Mouse (Mus musculus) cortical plate, adult 2 months (tissue): ENCODE measurements around the gene Ascc1. TPM values are rescaled to one million over a fixed set of nuclear protein-coding genes. Genes with fewer than 3 reads are reported as not detected.
"Not testable (repeated sequence)": the region's sequence is repeated elsewhere in the genome, so short reads cannot be mapped to it uniquely, and the experiment has no call there.

ENCODE experiments used
- H3K27ac ChIP-seq: fragments of 200-500 bp; 2 replicates; pipeline ENCODE4 v1.5.1; 2012; ENCODE audit warnings: low read length, control low read depth, inconsistent platforms; ENCODE audit not compliant: insufficient read depth
- H3K4me1 ChIP-seq: fragments of 200-500 bp; 2 replicates; pipeline ENCODE4 v1.6.1; 2011; ENCODE audit warnings: low read length; ENCODE audit not compliant: control insufficient read depth, insufficient read depth
- H3K4me3 ChIP-seq: fragments of 200-500 bp; 2 replicates; pipeline ENCODE4 v1.5.1; 2011; ENCODE audit warnings: mild to moderate bottlenecking, low read length, control low read depth; ENCODE audit not compliant: insufficient read depth
- CTCF ChIP-seq: fragments of 200-500 bp; IDR thresholded peaks from 2 replicates; pipeline ENCODE4 v1.5.1; 2011; ENCODE audit warnings: mild to moderate bottlenecking, control low read depth, low read length; ENCODE audit not compliant: insufficient read depth; ENCODE audit errors: extremely low read depth
- POLR2A ChIP-seq: fragments of 200-500 bp; IDR thresholded peaks from 2 replicates; pipeline ENCODE4 v1.6.1; 2011; ENCODE audit warnings: mild to moderate bottlenecking, low read length, control low read depth; ENCODE audit not compliant: insufficient read depth; ENCODE audit errors: extremely low read depth
- polyA plus RNA-seq: library from polyadenylated mRNA; depleted of rRNA; stranded (reverse); fragments of >200 nt; gene quantifications from 2 replicates; pipeline ENCODE4 v1.2.3, GENCODE M21; 2012

Ascc1 gene
- polyA plus RNA-seq, 1 experiment, result 22.7 TPM

DNA sequence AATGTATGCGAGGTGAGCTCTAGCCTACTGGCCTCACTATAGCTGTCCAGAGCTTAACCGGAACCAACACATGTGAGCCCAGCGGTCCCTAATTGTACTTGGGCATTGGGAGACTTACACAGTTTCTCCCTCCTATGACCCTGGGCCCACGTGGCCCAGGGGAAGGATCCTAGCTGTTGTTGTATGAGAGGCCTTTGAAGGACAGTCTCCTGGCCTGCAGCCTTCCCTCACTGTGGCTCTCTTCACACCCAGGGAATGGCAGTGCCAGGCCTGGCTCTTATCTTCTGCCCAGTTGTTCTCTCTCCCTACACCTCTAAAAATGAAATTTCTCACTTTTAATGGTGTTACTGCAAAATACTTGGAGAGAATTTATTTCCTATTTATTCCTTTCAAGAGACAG is 114.4 kb downstream of the Ascc1 start:
- H3K27ac ChIP-seq, result 0 out of 2 replicates have a peak overlapping the region, but pooled peaks have one; percentile 7
- H3K4me1 ChIP-seq, result peaks cover 27% of the 10 kb centered on the region
- TF ChIP-seq CTCF (no peak), POLR2A (no peak)
- no peak overlapping the region for H3K4me3 ChIP-seq

DNA sequence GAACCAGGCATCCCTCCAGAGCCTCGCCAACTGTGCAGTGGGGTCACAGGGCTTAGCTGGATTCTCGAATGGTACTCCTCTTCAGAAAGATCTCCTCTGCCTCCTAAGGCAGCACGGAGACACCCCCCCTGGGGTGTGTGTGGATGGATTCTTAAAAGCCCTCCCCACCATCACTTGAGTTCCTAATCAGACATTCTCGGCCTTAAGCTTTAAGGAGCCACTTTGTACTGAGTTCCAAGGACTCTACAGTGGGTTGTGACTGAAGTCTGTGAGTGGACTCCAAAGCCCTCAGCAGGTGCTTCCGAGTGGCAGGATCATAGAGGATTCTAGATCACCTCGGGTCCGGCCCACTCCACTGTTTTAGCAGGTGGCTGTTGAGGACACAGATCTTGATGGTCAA is 115.9 kb downstream of the Ascc1 start:
- peak overlapping the region; percentile 33; the same call in 1 of the 2 replicates for H3K27ac ChIP-seq
- peaks cover 27% of the 10 kb centered on the region for H3K4me1 ChIP-seq
- H3K4me3 ChIP-seq, result no peak overlapping the region
- TF ChIP-seq CTCF (no peak), POLR2A (no peak)

DNA sequence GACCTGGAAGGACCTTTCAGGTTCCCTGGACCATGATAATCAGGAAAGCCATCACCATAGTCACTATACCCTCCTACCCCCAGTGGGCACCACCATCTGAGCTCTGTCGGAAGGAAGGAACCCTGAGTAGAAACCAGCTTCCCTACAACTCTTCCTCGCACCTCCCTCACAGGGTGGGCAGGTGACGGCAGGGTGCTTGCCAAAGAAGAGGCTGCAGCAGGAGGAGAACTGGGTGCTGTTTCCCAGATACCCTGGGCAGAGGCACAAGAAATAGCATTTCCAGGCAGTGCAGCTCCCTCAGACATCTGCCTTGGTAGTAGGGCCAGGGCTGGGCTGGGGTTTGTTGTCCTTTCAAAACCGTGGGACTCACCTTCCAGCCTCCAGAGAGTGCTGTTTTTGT is 118.0 kb downstream of the Ascc1 start:
- Histone ChIP-seq H3K4me1 (peaks cover 24% of the 10 kb centered on the region), H3K4me3 (no peak overlapping the region), H3K27ac (no peak overlapping the region)
- TF ChIP-seq CTCF, result no peak

DNA sequence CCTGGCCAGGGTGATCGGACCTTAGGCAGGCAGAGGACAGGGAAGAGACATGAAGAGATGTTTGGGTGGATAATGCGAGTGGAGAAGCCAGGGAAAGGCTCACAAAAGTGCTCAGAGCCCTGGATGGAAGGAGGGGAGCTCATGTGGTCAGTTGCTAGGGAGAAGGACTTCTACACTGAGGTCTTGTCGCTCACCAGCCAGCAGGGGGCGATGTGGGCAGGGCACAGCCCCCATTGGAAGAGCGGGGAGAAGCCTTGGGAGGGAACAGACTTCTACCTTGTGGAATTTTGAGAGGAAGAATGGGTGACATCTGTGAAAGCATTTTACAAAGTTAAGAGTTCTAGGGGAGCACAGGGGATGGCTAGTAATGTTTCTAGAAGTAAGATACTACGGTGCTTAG is 121.5 kb downstream of the Ascc1 start:
- H3K27ac ChIP-seq, result no peak overlapping the region
- H3K4me1 ChIP-seq, result peaks cover 8% of the 10 kb centered on the region
- no peak overlapping the region for H3K4me3 ChIP-seq
- peak; percentile 59 for TF ChIP-seq CTCF
- no peak for TF ChIP-seq POLR2A

DNA sequence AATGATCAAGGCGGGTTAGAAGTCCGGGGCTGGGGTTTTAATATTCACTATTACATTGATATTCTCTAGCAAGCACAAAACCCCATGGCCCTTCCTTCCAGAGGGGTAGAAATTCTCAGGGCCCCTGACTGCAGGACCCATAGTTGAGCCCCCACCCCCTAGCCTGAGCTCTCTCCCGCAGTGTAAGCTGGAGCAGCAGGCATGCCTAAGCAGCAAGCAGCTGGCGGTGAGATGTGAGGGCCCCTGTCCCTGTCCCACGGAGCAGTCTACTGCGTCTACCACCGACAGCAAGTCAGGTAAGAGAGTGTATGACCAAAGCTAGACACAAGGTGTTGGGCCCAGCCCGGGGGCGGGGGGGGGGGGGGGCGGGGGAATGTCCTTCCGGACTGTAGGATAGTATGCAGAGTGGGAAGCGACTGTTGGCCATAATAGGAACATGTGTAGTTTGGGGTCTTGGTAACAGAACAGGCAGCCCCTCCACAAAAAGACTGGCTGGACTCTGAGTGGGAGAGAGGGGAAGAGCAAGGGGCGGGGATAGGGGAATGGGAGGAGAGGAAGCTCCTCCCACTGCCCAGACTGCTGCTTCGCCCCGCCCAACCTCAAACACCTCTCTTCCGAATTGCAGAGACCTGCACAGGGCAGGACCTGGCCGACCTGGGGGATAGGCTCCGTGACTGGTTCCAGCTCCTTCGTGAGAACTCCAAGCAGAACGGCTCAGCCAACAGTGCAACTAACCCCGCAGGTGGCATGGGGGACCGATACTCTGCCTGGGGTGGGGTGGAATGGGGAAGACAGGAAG is 123.1 kb downstream of the Ascc1 start:
- Histone ChIP-seq H3K4me3 (no peak overlapping the region), H3K4me1 (0 out of 2 replicates have a peak, but pooled peaks cover 1% of the 10 kb centered on the region)

DNA sequence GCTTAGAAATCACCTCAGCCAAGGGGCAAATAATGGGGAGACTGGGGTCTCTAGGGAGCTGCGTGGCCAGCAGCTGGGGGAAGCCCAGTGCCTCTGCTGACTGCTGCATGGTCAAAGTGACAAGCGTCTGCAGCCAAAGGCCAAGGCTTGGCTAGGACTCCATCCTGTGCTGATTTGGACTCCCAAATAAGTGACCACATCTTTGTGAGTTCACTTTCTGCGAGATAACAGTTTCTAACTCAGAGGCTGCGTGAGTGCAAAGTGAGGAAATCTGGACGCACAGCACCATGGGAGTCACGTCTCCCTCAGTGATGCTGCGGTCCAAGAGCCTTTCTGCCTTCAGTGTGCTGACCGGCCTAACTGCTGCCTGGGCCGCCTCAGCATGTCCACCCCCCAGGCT is 125.7 kb downstream of the Ascc1 start:
- TF ChIP-seq POLR2A (no peak), CTCF (no peak)
- Histone ChIP-seq H3K27ac (no peak overlapping the region), H3K4me1 (no peaks in the 10 kb centered on the region), H3K4me3 (no peak overlapping the region)

More for the DNA sequence above, 123.1 kb downstream of the Ascc1 start:
- TF ChIP-seq CTCF (no peak), POLR2A (no peak)
- no peak overlapping the region for H3K27ac ChIP-seq

DNA sequence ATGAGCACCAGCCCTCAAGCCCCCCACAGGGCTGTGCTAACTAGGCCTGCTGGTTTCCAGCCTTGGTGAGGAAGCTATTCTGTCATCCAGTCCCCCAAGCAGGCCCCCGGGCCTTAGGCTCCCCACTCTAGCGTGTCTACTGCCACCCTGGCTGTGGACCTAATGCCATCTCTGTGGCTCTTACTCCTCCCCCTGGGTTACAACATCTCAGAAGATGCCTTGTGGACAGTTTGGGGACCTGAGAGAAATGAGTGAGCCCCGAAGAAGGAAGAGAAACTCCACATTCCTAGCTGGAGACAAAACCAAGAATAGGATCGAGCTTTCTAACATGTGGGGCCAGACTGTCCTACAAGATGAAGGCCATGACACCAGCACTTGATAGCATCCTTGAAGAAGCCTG is 127.9 kb downstream of the Ascc1 start:
- TF ChIP-seq CTCF, result no peak
- no peak for TF ChIP-seq POLR2A
- Histone ChIP-seq H3K27ac (no peak overlapping the region), H3K4me1 (no peaks in the 10 kb centered on the region), H3K4me3 (no peak overlapping the region)

DNA sequence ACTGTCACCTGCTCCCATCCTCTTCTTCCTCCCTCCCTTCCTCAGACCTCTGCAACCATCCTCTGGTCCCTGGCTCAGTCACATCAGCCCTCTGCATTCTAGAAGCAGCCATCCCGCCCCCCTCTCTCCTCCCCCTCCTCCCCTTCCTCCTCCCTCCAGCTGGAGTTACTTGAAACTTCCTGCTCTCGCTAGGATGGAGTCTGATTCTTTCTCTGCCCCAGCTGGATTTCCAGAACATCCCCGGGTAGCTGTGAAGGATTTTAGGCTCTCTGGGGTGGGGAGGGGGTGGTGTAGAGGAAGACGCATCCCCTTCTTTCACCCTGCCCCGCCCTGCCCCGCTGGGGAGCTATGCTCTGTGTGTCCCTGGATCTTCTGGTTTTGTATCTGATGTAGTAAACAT is 130.9 kb downstream of the Ascc1 start:
- no peak for TF ChIP-seq POLR2A
- no peak for TF ChIP-seq CTCF

DNA sequence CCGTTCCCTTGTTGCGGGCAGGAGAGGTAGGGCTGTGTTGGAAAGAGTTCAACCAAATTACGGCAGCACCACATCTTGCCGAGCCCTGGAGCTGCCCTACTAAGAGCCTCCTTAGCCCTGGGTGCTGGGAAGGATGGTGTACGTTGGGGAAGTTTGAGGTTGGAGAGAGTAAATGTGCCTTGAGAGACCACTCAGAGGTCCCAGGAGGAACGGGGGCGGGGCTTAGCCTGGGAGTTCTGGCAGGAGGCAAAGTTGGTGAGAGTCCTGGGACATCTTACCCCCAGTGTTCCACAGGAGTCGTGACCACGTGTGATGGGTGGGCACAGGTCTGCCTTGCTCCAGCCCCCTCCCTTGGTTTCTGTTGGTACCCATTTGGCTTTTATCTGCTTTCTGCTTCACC is 131.6 kb downstream of the Ascc1 start:
- Histone ChIP-seq H3K4me1 (peaks cover 4% of the 10 kb centered on the region; the same call in 1 of the 2 replicates), H3K27ac (no peak overlapping the region), H3K4me3 (no peak overlapping the region)
- TF ChIP-seq CTCF, result no peak
- no peak for TF ChIP-seq POLR2A

More for the DNA sequence above, 130.9 kb downstream of the Ascc1 start:
- H3K4me1 ChIP-seq, result peaks cover 4% of the 10 kb centered on the region; the same call in 1 of the 2 replicates
- H3K27ac ChIP-seq, result no peak overlapping the region
- H3K4me3 ChIP-seq, result no peak overlapping the region

DNA sequence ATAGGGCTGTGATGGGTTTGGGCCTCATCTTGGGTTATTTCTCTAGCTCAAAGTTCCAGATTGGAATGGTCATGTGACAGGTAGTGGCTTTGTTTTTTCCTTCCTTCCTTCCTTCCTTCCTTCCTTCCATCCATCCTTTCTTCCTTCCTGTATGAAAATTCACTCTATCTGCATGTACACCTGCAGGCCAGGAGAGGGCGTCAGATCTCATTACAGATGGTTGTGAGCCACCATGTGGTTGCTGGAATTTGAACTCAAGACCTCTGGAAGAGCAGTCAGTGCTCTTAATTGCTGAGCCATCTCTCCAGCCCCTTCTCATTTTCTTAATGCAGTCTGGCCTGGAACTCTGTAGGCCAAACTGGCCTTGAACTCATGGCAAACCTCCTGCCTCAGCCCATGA is 133.4 kb downstream of the Ascc1 start:
- TF ChIP-seq CTCF, result peak; percentile 6; the same call in 1 of the 2 replicates
- H3K4me1 ChIP-seq, result not testable (repeated sequence)

More for the DNA sequence above, 133.4 kb downstream of the Ascc1 start:
- H3K4me3 ChIP-seq, H3K27ac ChIP-seq: not testable (repeated sequence)
